Mouse (Mus musculus): ENCODE measurements at regions not wholly inside any gene's neighbourhood (a gene's known extent, or its start where the extent isn't known, plus 50 kb on each side); places are given as distances from the start of the nearest gene placed in this dataset.

DNA sequence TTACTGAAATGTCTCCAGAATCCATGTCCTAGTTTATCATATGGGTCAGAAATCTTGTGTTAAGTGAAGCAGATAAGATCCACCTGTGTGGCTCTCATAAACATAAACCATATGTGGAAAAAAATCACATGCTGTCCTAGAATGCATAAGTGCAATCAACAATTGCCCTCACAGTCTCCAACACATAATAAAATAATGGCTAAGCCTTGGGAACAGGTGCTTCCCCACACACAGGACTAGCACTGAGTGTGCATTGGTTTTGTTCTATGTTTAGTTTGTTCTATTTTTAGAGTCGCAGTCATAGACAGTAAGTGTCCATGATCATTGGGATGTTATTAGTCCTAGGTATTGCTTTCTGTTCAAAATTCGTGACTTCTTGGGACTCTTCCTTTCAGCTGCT is 719.5 kb upstream of the Kirrel3 start:
- no peak for DNase-seq (ENCODE audit: low spot score in 2 of 2)

DNA sequence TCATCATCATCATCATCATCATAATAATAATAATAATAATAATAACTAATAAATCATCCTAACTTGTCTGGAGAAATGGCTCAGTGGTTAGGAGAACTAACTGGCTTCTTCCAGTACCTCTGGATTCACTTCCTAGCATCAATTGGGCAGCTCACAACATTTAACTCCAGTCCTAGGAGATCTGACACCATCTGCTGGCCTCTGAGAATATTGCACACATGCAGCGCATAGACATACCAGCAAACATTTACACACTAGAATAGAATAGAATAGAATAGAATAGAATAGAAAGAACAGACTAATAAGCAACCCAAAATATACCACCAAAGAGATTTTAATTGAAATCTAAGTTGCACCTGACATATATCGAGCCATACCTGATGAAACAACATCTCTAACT is 715.9 kb upstream of the Kirrel3 start:
- no peak for DNase-seq (ENCODE audit: low spot score in 2 of 2)

GRCm38 (mm10) chr9:33774178-33774577 is 711.5 kb upstream of the Kirrel3 start:
- no peak for DNase-seq (ENCODE audit: low spot score in 2 of 2)

DNA sequence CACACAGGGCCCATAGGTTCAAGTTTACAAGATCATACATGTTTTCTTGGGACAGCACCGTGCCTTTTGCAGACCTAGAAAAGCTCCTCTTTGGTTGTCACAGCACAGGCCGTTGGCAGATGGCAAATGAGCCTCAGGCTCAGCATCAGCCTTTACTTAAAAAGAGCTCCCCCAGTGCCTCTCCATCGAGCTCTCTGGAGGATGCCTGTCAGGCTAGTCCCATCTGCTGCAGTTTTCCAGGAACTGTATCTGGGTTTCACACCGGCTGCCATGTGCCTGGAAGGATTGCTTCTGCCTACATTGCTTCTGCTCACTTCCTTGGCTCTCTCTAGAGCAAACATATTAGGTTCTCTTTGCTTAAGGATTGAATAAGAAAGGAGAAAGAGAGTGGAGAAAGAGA is 695.1 kb upstream of the Kirrel3 start:
- DNase-seq (ENCODE audit: low spot score in 2 of 2) = no peak

DNA sequence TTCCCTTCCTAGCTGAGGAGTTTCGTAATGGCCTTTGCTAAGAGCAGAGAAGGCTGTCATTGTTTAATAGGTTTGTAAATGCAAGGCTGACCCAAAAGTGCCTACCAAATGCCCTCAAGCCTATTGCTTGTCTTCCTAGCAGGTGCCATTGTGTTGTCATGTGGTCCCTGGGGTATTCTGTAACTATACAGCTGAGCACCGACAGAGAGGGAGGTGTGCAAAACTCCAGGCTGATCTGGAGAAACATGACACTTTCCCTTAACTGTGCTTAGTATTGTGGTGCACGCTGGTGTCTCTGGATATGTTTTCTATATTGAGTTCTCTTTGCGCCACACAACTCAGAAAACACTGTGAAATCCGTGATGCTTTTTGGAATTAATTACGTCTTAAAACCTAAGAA is 685.4 kb upstream of the Kirrel3 start:
- no peak for DNase-seq (ENCODE audit: low spot score in 2 of 2)

DNA sequence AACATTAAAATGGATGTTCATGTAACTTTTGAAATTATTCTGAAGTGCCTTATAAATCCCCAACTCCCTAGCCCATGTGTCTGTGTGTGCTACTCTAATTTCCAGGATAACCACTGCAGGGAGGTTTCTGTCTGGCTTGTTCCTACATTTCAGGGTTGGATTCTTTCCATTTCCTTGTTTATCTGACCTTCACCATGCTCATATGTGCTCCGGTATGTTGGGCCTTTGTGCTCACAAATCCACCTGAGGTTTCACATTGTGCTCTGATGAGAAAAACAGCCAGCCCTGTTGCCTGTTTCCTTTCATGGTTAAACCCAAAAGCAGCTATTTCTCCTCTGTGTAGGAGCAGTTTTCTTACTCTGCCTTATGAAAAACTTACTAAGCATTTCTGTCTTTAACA is 684.9 kb upstream of the Kirrel3 start:
- DNase-seq (ENCODE audit: low spot score in 2 of 2) = no peak

- no peak for DNase-seq (ENCODE audit: low spot score in 2 of 2)
Observed at GRCm38 (mm10) chr9:33814739-33815368, 670.8 kb upstream of the Kirrel3 start.

GRCm38 (mm10) chr9:33822574-33823394 is 662.9 kb upstream of the Kirrel3 start:
- DNase-seq (ENCODE audit: low spot score in 2 of 2) = no peak

- no peak for DNase-seq (ENCODE audit: low spot score in 2 of 2)
Observed at GRCm38 (mm10) chr9:33826116-33826515, 659.6 kb upstream of the Kirrel3 start.

GRCm38 (mm10) chr9:33827409-33827808 is 658.3 kb upstream of the Kirrel3 start:
- no peak for DNase-seq (ENCODE audit: low spot score in 2 of 2)

DNA sequence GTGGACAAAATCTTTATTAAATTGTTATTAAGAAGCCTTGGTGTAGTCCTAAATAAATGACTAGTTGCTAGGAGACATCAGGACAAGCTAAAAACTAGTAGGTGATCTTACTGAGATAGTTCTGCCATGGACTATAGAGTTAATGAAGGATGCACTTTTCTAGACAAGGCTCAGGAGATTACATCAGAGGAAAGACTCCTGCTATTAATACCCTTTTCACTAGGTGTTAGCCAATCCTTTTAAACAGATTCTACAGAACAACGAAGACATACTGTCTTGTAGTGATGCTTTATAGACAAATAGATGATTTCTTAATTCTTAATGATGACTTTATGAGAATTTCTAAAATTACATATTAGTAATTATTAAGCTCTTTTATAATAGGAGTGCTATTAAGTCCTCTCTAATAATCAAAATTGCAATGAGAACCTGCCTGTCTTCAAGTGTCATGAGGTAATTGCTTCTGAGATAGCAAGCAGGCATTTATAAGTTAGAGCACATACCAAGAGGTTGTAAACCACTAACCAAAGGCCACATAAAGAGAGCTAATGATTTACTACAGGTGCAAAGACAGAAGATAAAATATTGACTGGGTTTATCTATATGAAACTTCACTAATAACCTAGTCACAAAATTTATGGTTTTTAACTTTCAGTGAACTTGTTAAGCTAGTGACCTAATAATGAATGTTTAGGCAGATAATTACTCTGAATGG is 647.9 kb upstream of the Kirrel3 start:
- no peak for DNase-seq (ENCODE audit: low spot score in 2 of 2)

DNA sequence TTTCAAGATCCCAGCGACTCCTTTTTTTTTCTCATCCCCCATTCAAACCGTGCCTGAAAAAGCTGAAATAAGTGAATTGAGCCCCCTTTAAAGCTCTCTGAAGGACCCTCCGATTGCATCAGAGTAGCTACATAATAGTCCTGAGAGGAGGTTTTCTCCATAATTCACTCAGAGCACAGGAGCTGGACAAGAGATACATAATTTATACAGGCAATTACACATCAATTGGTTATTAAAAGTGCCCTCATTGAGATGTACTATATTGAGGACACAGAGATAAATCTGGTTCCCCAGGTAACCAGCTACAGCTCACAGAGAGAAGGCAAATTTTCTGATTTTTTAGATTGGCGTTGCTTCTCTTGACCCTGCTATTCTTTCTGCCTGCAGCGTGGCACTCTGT is 636.1 kb upstream of the Kirrel3 start:
- DNase-seq (ENCODE audit: low spot score in 2 of 2) = no peak

GRCm38 (mm10) chr9:33850024-33850423 is 635.7 kb upstream of the Kirrel3 start:
- no peak for DNase-seq (ENCODE audit: low spot score in 2 of 2)

- no peak for DNase-seq (ENCODE audit: low spot score in 2 of 2)
Observed at GRCm38 (mm10) chr9:33850993-33851392, 634.7 kb upstream of the Kirrel3 start.

DNA sequence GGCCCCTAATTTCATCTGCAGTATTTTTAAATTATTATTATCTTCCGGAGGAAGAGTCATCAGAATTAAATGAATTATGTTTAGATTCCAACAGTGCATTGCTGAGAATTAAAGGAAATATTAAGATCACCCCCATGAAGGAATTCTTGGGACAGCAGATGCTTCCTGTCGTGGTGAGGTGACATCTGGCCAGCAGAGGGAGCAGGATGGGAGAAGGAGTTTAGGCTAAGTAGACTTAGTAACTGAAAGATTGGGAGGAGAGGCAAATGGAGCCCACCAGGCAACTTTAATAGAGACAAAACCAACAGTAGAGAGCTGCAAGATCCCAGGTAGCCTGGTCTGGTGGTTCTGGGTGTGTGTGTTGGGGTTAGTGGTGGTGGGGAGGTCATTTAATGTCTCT is 629.5 kb upstream of the Kirrel3 start:
- DNase-seq (ENCODE audit: low spot score in 2 of 2) = peak in 1 of 2 experiments; percentile 34

- no peak for DNase-seq (ENCODE audit: low spot score in 2 of 2)
Observed at GRCm38 (mm10) chr9:33858511-33858910, 627.2 kb upstream of the Kirrel3 start.

DNA sequence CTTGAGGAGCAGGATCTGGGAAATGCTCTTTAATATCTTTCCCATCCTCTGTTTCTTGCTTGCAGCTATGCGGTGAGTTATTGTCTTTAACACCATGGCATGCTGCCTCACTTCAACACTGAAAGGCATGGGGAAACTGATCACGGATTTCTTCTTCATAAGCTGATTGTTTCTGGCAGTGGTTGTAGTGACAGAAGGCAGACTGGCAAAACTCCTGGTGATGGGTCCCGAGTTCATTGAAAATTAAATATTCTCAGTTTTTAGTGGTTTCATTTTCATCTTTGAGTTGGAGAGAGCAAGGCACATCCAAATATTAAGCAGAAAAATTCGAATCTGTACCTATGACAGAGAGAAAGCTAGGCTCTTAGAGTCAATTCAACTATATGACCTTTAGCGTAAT is 617.0 kb upstream of the Kirrel3 start:
- DNase-seq (ENCODE audit: low spot score in 2 of 2) = no peak

- no peak for DNase-seq (ENCODE audit: low spot score in 2 of 2)
Observed at GRCm38 (mm10) chr9:33887279-33887678, 598.4 kb upstream of the Kirrel3 start.

- DNase-seq (ENCODE audit: low spot score in 2 of 2) = no peak
Observed at GRCm38 (mm10) chr9:33892001-33892400, 593.7 kb upstream of the Kirrel3 start.

- peak in 1 of 2 experiments; percentile 12 for DNase-seq (ENCODE audit: low spot score in 2 of 2)
Observed at GRCm38 (mm10) chr9:33901313-33902076, 584.2 kb upstream of the Kirrel3 start.

DNA sequence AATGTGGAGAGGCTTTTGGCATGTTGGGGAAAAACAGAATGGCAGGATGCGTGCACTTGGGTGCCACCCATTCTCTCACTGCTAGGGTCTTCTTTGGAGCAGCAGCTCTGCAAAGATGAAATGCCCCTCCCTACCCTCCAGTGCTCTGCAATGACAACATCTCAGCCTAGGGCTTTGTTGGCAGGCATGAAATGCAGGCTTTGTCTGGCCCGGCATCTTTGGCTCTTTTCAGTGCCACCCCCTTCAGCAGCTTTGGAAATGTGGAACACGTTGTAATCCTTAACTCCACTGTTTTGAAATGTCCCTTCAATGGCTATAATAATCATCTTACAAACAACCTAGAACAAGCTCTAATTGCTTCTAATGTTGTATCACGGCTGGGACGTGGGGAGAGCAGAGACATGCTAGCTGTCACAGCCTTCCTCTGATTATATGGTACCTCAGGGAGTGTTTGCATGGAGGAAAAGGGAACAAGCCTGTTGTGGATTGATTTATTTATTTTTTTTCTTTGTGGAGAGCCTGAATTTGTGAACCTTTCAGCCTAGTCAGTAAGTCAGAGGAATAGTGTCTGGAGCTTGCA is 581.6 kb upstream of the Kirrel3 start:
- no peak for DNase-seq (ENCODE audit: low spot score in 2 of 2)
